Mouse (Mus musculus): ENCODE results near the gene Klrb1b. TPM values are rescaled to one million over a fixed set of nuclear protein-coding genes. Genes with fewer than 3 reads are reported as not detected.

Klrb1b gene
- total RNA-seq, 2 experiments from 2014 or later: not detected

Other genes with a start within 250 kb of the Klrb1b start
- gene A2ml1, start 244.7 kb downstream of the Klrb1b start, total RNA-seq (2021): not detected
- not detected for gene Klrb1a, start 202.8 kb downstream of the Klrb1b start, total RNA-seq (2021)
- gene Clec2h, start 163.9 kb downstream of the Klrb1b start, total RNA-seq (2021): not detected
- gene Klrb1, start 103.3 kb downstream of the Klrb1b start, total RNA-seq (2021): not detected
- gene Klrb1c, start 37.1 kb downstream of the Klrb1b start, total RNA-seq (2021): under 1 TPM; 0.15 to 0.16 TPM
- gene Gm44511, start within 50 bp of the Klrb1b start, total RNA-seq (2021): not detected
- gene Clec2i, start 61.3 kb upstream of the Klrb1b start, total RNA-seq (2021): under 1 TPM in 1 of 2 experiments, not detected in 1; 0.21 TPM
- gene BC035044, start 64.8 kb upstream of the Klrb1b start, total RNA-seq (2021): under 1 TPM; 0.34 TPM
- 1 to 10 TPM; 1.8 to 4.1 TPM for gene Clec2g, start 108.0 kb upstream of the Klrb1b start, total RNA-seq (2021)
- gene Klrb1f, start 219.6 kb upstream of the Klrb1b start, total RNA-seq (2021): not detected

Data from gastrocnemius, postnatal 4 days (tissue).